Comparison of ENCODE assay signal across 8 mouse cellular contexts in genomic region chr17:67837351-67838090, GRCm38 (mm10).
DNase-seq lines count a peak whose midpoint lies in the region; ATAC-seq and TF ChIP-seq lines count a peak whose summit lies in the region.

No protein-coding gene starts in this region.

- DNase-seq in thymus, adult 2 months: peak; percentile 12
- no peak for DNase-seq in thymus, adult 18-20 months
- DNase-seq in embryonic facial prominence, embryonic 14.5 days (ENCODE audit: low spot score): peak; percentile 78
- DNase-seq in heart, embryonic 10.5 days (ENCODE audit: low spot score): peak; percentile 80
- peak; percentile 83 for DNase-seq in limb, embryonic 11.5 days (ENCODE audit: low spot score)
- peak; percentile 80 for DNase-seq in testis, postnatal 10 days (ENCODE audit: low spot score)

- H3K9me3 ChIP-seq in embryonic facial prominence, embryonic 14.5 days (ENCODE audit: control insufficient read depth, low read length): peaks cover 8% of the 10 kb centered on the region; the same call in 1 of the 2 replicates
- H3K9me3 ChIP-seq in heart, embryonic 10.5 days: no peaks in the 10 kb centered on the region
- 0 out of 2 replicates have a peak, but pooled peaks cover 5% of the 10 kb centered on the region for H3K9me3 ChIP-seq in kidney, embryonic 14.5 days (ENCODE audit: control insufficient read depth, low read length)
- H3K9me3 ChIP-seq in limb, embryonic 11.5 days (ENCODE audit: control insufficient read depth, low read length): no peaks in the 10 kb centered on the region
- H3K9me3 ChIP-seq in midbrain, embryonic 16.5 days (replicated peaks; ENCODE audit: control insufficient read depth, low read length, poor library complexity, severe bottlenecking): no peaks in the 10 kb centered on the region

- 0 out of 2 replicates have a peak overlapping the region, but pooled peaks have one; percentile 45 for H3K9ac ChIP-seq in embryonic facial prominence, embryonic 14.5 days (ENCODE audit: low read depth, low read length)
- no peak overlapping the region for H3K9ac ChIP-seq in kidney, embryonic 14.5 days (ENCODE audit: low read depth, low read length)
- H3K9ac ChIP-seq in limb, embryonic 11.5 days (ENCODE audit: low read length): no peak overlapping the region
- H3K9ac ChIP-seq in midbrain, embryonic 16.5 days (ENCODE audit: low read depth, low read length): no peak overlapping the region

- H3K27me3 ChIP-seq in thymus, adult 2 months (ENCODE audit: control insufficient read depth, insufficient read depth, low read length): no peaks in the 10 kb centered on the region
- no peaks in the 10 kb centered on the region for H3K27me3 ChIP-seq in embryonic facial prominence, embryonic 14.5 days (replicated peaks; ENCODE audit: control insufficient read depth, insufficient read depth, low read length)
- H3K27me3 ChIP-seq in heart, embryonic 10.5 days (ENCODE audit: insufficient read depth, poor library complexity, severe bottlenecking): no peaks in the 10 kb centered on the region
- H3K27me3 ChIP-seq in kidney, embryonic 14.5 days (ENCODE audit: control insufficient read depth, insufficient read depth, low read length): no peaks in the 10 kb centered on the region
- H3K27me3 ChIP-seq in limb, embryonic 11.5 days (ENCODE audit: control insufficient read depth, insufficient read depth, low read length): no peaks in the 10 kb centered on the region
- H3K27me3 ChIP-seq in midbrain, embryonic 16.5 days (ENCODE audit: control insufficient read depth, insufficient read depth, low read depth, low read length): no peaks in the 10 kb centered on the region

- TF ChIP-seq CTCF in thymus, adult 2 months (IDR thresholded peaks at IDR 0.05; ENCODE audit: borderline replicate concordance, control insufficient read depth, extremely low read depth, insufficient read depth, low read length, poor library complexity): no peak

- no peaks in the 10 kb centered on the region for H3K36me3 ChIP-seq in thymus, adult 2 months (ENCODE audit: control insufficient read depth, insufficient read depth, low read length)
- no peaks in the 10 kb centered on the region for H3K36me3 ChIP-seq in embryonic facial prominence, embryonic 14.5 days (ENCODE audit: control insufficient read depth, insufficient read depth, low read length)
- 0 out of 2 replicates have a peak, but pooled peaks cover 6% of the 10 kb centered on the region for H3K36me3 ChIP-seq in heart, embryonic 10.5 days
- H3K36me3 ChIP-seq in kidney, embryonic 14.5 days (ENCODE audit: control insufficient read depth, insufficient read depth, low read length): no peaks in the 10 kb centered on the region
- H3K36me3 ChIP-seq in limb, embryonic 11.5 days (ENCODE audit: control insufficient read depth, insufficient read depth, low read length): no peaks in the 10 kb centered on the region
- no peaks in the 10 kb centered on the region for H3K36me3 ChIP-seq in midbrain, embryonic 16.5 days (ENCODE audit: control insufficient read depth, insufficient read depth, low read length)

- no peak overlapping the region for H3K4me2 ChIP-seq in embryonic facial prominence, embryonic 14.5 days (ENCODE audit: low read depth, low read length)
- no peak overlapping the region for H3K4me2 ChIP-seq in kidney, embryonic 14.5 days (replicated peaks; ENCODE audit: low read depth, low read length)
- no peak overlapping the region for H3K4me2 ChIP-seq in limb, embryonic 11.5 days (ENCODE audit: low read depth, severe bottlenecking)
- no peak overlapping the region for H3K4me2 ChIP-seq in midbrain, embryonic 16.5 days (ENCODE audit: low read length)

- ATAC-seq in embryonic facial prominence, embryonic 14.5 days (ENCODE audit: low read depth): peak; percentile 33; the same call in 1 of the 2 replicates
- ATAC-seq in kidney, embryonic 14.5 days (ENCODE audit: low FRiP score, low TSS enrichment): peak; percentile 71
- peak; percentile 57; the same call in 1 of the 2 replicates for ATAC-seq in limb, embryonic 11.5 days (ENCODE audit: insufficient number of reproducible peaks, low FRiP score, low TSS enrichment, low read depth)
- peak; percentile 77 for ATAC-seq in midbrain, embryonic 16.5 days

- no peak for TF ChIP-seq POLR2A in thymus, adult 2 months (IDR thresholded peaks at IDR 0.05; ENCODE audit: control insufficient read depth, extremely low read depth, insufficient read depth, low read length, poor library complexity)

- WGBS in thymus, adult 2 months: 66% methylated on average over 17 of the region's 17 CpGs
- WGBS in embryonic facial prominence, embryonic 14.5 days: 60% methylated on average over 17 of the region's 17 CpGs
- 63% methylated on average over 17 of the region's 17 CpGs for WGBS in heart, embryonic 10.5 days
- 61% methylated on average over 17 of the region's 17 CpGs for WGBS in kidney, embryonic 14.5 days
- WGBS in limb, embryonic 11.5 days: 69% methylated on average over 17 of the region's 17 CpGs
- 58% methylated on average over 17 of the region's 17 CpGs for WGBS in midbrain, embryonic 16.5 days

- H3K4me1 ChIP-seq in thymus, adult 2 months (replicated peaks; ENCODE audit: control insufficient read depth, insufficient read depth, low read length): no peaks in the 10 kb centered on the region
- H3K4me1 ChIP-seq in embryonic facial prominence, embryonic 14.5 days (ENCODE audit: control insufficient read depth, insufficient read depth, low read length): no peaks in the 10 kb centered on the region
- no peaks in the 10 kb centered on the region for H3K4me1 ChIP-seq in heart, embryonic 10.5 days
- H3K4me1 ChIP-seq in kidney, embryonic 14.5 days (ENCODE audit: control insufficient read depth, insufficient read depth, low read length): no peaks in the 10 kb centered on the region
- no peaks in the 10 kb centered on the region for H3K4me1 ChIP-seq in limb, embryonic 11.5 days (ENCODE audit: control insufficient read depth, insufficient read depth, low read length)
- no peaks in the 10 kb centered on the region for H3K4me1 ChIP-seq in midbrain, embryonic 16.5 days (ENCODE audit: control insufficient read depth, insufficient read depth, low read length)

- H3K27ac ChIP-seq in thymus, adult 2 months (ENCODE audit: control insufficient read depth, insufficient read depth, low read length): no peak overlapping the region
- H3K27ac ChIP-seq in embryonic facial prominence, embryonic 14.5 days (replicated peaks; ENCODE audit: low read depth, low read length): no peak overlapping the region
- H3K27ac ChIP-seq in heart, embryonic 10.5 days: no peak overlapping the region
- H3K27ac ChIP-seq in kidney, embryonic 14.5 days (ENCODE audit: low read depth, low read length): no peak overlapping the region
- H3K27ac ChIP-seq in limb, embryonic 11.5 days (replicated peaks; ENCODE audit: low read depth, low read length): no peak overlapping the region
- H3K27ac ChIP-seq in midbrain, embryonic 16.5 days (ENCODE audit: low read length): no peak overlapping the region

- no peak overlapping the region for H3K4me3 ChIP-seq in thymus, adult 2 months (ENCODE audit: control insufficient read depth, insufficient read depth, low read length)
- no peak overlapping the region for H3K4me3 ChIP-seq in embryonic facial prominence, embryonic 14.5 days (ENCODE audit: low read depth, low read length)
- H3K4me3 ChIP-seq in heart, embryonic 10.5 days: no peak overlapping the region
- no peak overlapping the region for H3K4me3 ChIP-seq in kidney, embryonic 14.5 days (ENCODE audit: low read length)
- H3K4me3 ChIP-seq in limb, embryonic 11.5 days (ENCODE audit: low read depth, low read length): no peak overlapping the region
- H3K4me3 ChIP-seq in midbrain, embryonic 16.5 days (ENCODE audit: low read depth, low read length): no peak overlapping the region

Comparison
In these comparisons a context has a peak if more than half of its experiments do, and no peak if none do; other contexts are left out.
1. DNase-seq: peak in thymus, adult 2 months (single experiment), embryonic facial prominence, embryonic 14.5 days (single experiment), heart, embryonic 10.5 days (single experiment), limb, embryonic 11.5 days (single experiment) and testis, postnatal 10 days (single experiment); none in thymus, adult 18-20 months (0 of 2).
2. Peak in every context shown above with its lines, with median percentiles within 50 percentile points of each other: ATAC-seq.